In the genomic region with DNA sequence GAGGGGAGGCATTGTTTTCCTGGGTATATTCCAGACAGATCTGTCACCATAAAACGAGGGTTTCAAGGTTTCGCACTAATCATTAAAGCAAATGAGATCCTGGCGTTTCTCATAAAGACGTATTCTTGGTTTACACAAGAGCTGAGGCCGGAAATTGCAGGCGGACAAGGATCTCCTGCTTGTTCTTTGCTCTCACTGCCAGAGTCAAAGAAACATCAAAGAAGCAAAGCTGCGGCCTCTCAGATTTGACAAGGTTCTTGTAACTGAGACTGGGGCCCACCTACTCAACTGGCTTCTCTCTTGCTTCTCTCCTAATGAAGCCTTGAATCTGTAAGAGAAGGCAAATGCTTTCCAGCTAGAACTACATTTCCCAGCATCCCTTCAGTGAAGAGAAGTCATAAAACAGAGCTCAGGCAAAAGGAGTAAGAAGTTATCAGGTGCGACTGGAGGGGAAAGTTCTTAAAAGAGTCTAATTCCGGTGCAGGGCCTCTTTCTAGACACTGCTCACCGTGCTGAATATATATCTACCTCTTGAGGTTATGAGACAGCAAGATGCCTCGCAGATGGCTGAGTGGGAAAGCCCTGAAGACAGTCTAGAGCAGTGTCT, we compare ENCODE assay signal across 31 mouse cellular contexts.
DNase-seq lines count a peak whose midpoint lies in the region; ATAC-seq and TF ChIP-seq lines count a peak whose summit lies in the region.
"Had no signal": no experiment of that assay in that cellular context is flagged by ENCODE, and none has a peak within 500 bp of the region (broad histone marks: within the 10 kb centered on the region; RNA-seq: fewer than 3 reads in every experiment).

No protein-coding gene starts in this region.

- H3K4me2 ChIP-seq in kidney, embryonic 14.5 days (replicated peaks; ENCODE audit: low read depth, low read length) = no peak overlapping the region
- H3K4me2 ChIP-seq in intestine, embryonic 14.5 days (ENCODE audit: low read length) = no peak overlapping the region
- peak overlapping the region; percentile 9; the same call in 1 of the 2 replicates for H3K4me2 ChIP-seq in intestine, postnatal 0 days (replicated peaks; ENCODE audit: low read depth)
- H3K4me2 ChIP-seq: embryonic facial prominence, embryonic 12.5 days; forebrain, embryonic 15.5 days; hindbrain, embryonic 15.5 days; limb, embryonic 12.5 days; liver, embryonic 15.5 days; lung, embryonic 15.5 days; stomach, embryonic 15.5 days had no signal

- H3K9ac ChIP-seq in kidney, embryonic 14.5 days (ENCODE audit: low read depth, low read length) = no peak overlapping the region
- H3K9ac ChIP-seq in intestine, embryonic 14.5 days (ENCODE audit: low read length) = no peak overlapping the region
- no peak overlapping the region for H3K9ac ChIP-seq in intestine, postnatal 0 days (ENCODE audit: low read depth, low read length)
- H3K9ac ChIP-seq: embryonic facial prominence, embryonic 12.5 days; forebrain, embryonic 15.5 days; hindbrain, embryonic 15.5 days; limb, embryonic 12.5 days; liver, embryonic 15.5 days; lung, embryonic 15.5 days; stomach, embryonic 15.5 days had no signal

- H3K27ac ChIP-seq in kidney, embryonic 14.5 days (ENCODE audit: low read depth, low read length) = no peak overlapping the region
- H3K27ac ChIP-seq in intestine, embryonic 14.5 days (ENCODE audit: low read depth) = peak overlapping the region; percentile 54; the same call in 1 of the 2 replicates
- no peak overlapping the region for H3K27ac ChIP-seq in intestine, postnatal 0 days (ENCODE audit: low read depth, low read length)
- H3K27ac ChIP-seq: embryonic facial prominence, embryonic 12.5 days; forebrain, embryonic 10.5 days; forebrain, embryonic 15.5 days; heart, embryonic 10.5 days; hindbrain, embryonic 10.5 days; hindbrain, embryonic 15.5 days; left cerebral cortex, adult 2 months; limb, embryonic 12.5 days; liver, embryonic 15.5 days; lung, embryonic 15.5 days; stomach, embryonic 15.5 days had no signal

- WGBS in kidney, embryonic 14.5 days = 21% methylated on average over 11 of the region's 11 CpGs
- 26% methylated on average over 11 of the region's 11 CpGs for WGBS in intestine, embryonic 14.5 days
- 21% methylated on average over 11 of the region's 11 CpGs for WGBS in intestine, postnatal 0 days

- no peaks in the 10 kb centered on the region for H3K9me3 ChIP-seq in kidney, embryonic 14.5 days (ENCODE audit: control insufficient read depth, low read length)
- no peaks in the 10 kb centered on the region for H3K9me3 ChIP-seq in intestine, embryonic 14.5 days (ENCODE audit: control insufficient read depth, low read length)
- H3K9me3 ChIP-seq in intestine, postnatal 0 days (ENCODE audit: control insufficient read depth) = no peaks in the 10 kb centered on the region
- H3K9me3 ChIP-seq: embryonic facial prominence, embryonic 12.5 days; forebrain, embryonic 10.5 days; forebrain, embryonic 15.5 days; heart, embryonic 10.5 days; hindbrain, embryonic 10.5 days; hindbrain, embryonic 15.5 days; limb, embryonic 12.5 days; liver, embryonic 15.5 days; lung, embryonic 15.5 days; megakaryocyte, embryonic 14.5 days; stomach, embryonic 15.5 days had no signal

- peaks cover 3% of the 10 kb centered on the region; the same call in 1 of the 2 replicates for H3K4me1 ChIP-seq in kidney, embryonic 14.5 days (ENCODE audit: control insufficient read depth, insufficient read depth, low read length)
- peaks cover 5% of the 10 kb centered on the region; the same call in 1 of the 2 replicates for H3K4me1 ChIP-seq in intestine, embryonic 14.5 days (replicated peaks; ENCODE audit: control insufficient read depth, insufficient read depth, low read length)
- no peaks in the 10 kb centered on the region for H3K4me1 ChIP-seq in intestine, postnatal 0 days (replicated peaks; ENCODE audit: control insufficient read depth, insufficient read depth, low read length)
- H3K4me1 ChIP-seq: liver, embryonic 15.5 days; lung, embryonic 15.5 days had no signal

- no peaks in the 10 kb centered on the region for H3K27me3 ChIP-seq in kidney, embryonic 14.5 days (ENCODE audit: control insufficient read depth, insufficient read depth, low read length)
- 0 out of 2 replicates have a peak, but pooled peaks cover 3% of the 10 kb centered on the region for H3K27me3 ChIP-seq in intestine, embryonic 14.5 days (replicated peaks; ENCODE audit: control insufficient read depth, insufficient read depth, low read length)
- peaks cover 3% of the 10 kb centered on the region; the same call in 1 of the 2 replicates for H3K27me3 ChIP-seq in intestine, postnatal 0 days (replicated peaks; ENCODE audit: control insufficient read depth, insufficient read depth, low read length)
- H3K27me3 ChIP-seq: forebrain, embryonic 15.5 days; hindbrain, embryonic 15.5 days; lung, embryonic 15.5 days; stomach, embryonic 15.5 days had no signal

- TF ChIP-seq CTCF in intestine, postnatal 0 days (IDR thresholded peaks at IDR 0.05; ENCODE audit: low read depth) = no peak

- H3K36me3 ChIP-seq in kidney, embryonic 14.5 days (ENCODE audit: control insufficient read depth, insufficient read depth, low read length) = no peaks in the 10 kb centered on the region
- no peaks in the 10 kb centered on the region for H3K36me3 ChIP-seq in intestine, embryonic 14.5 days (ENCODE audit: control insufficient read depth, insufficient read depth, low read length)
- H3K36me3 ChIP-seq in intestine, postnatal 0 days (ENCODE audit: control insufficient read depth, insufficient read depth) = no peaks in the 10 kb centered on the region
- H3K36me3 ChIP-seq: embryonic facial prominence, embryonic 12.5 days; forebrain, embryonic 10.5 days; forebrain, embryonic 15.5 days; heart, embryonic 10.5 days; hindbrain, embryonic 10.5 days; hindbrain, embryonic 15.5 days; limb, embryonic 12.5 days; liver, embryonic 15.5 days; lung, embryonic 15.5 days; stomach, embryonic 15.5 days had no signal

- H3K4me3 ChIP-seq in kidney, embryonic 14.5 days (ENCODE audit: low read length) = no peak overlapping the region
- H3K4me3 ChIP-seq in intestine, embryonic 14.5 days (ENCODE audit: low read depth, low read length) = no peak overlapping the region
- no peak overlapping the region for H3K4me3 ChIP-seq in intestine, postnatal 0 days (ENCODE audit: low read depth, low read length)
- H3K4me3 ChIP-seq: embryonic facial prominence, embryonic 12.5 days; forebrain, embryonic 10.5 days; forebrain, embryonic 15.5 days; heart, embryonic 10.5 days; hindbrain, embryonic 10.5 days; hindbrain, embryonic 15.5 days; left cerebral cortex, adult 2 months; limb, embryonic 12.5 days; liver, embryonic 15.5 days; lung, embryonic 15.5 days; megakaryocyte, embryonic 14.5 days; stomach, embryonic 15.5 days had no signal

- peak; percentile 37 for ATAC-seq in kidney, embryonic 14.5 days (ENCODE audit: low FRiP score, low TSS enrichment)
- no peak for ATAC-seq in intestine, embryonic 14.5 days (replicated peaks; ENCODE audit: low FRiP score, low TSS enrichment, low read depth)
- ATAC-seq in intestine, postnatal 0 days = no peak
- ATAC-seq: forebrain, embryonic 15.5 days; inflammation-experienced regulatory T-cells, adult 6 months had no signal

- DNase-seq in kidney, adult 18-20 months = no peak
- DNase-seq in kidney, postnatal 4 days = peak; percentile 44 to 57
- DNase-seq in kidney, adult 8-10 months = no peak
- peak; percentile 62 for DNase-seq in intestine, embryonic 14.5 days (ENCODE audit: low spot score)
- no peak for DNase-seq in right cerebral cortex, adult 2 months (ENCODE audit: low spot score in 2 of 2)
- DNase-seq: adrenal gland, adult 8-10 months; B cell, adult 2 months; cerebellum, adult 2 months; cerebellum, postnatal 14 days; gastrocnemius, postnatal 25 days; heart, adult 11 months; lung, postnatal 4 days; midbrain, embryonic 14.5 days; retina, postnatal 1 day; right cerebral cortex, postnatal 25 days; thymus, postnatal 14 days had no signal

Comparison
In these comparisons a context has a peak if more than half of its experiments do, and no peak if none do; other contexts are left out.
1. DNase-seq: peak in kidney, postnatal 4 days (2 of 2) and intestine, embryonic 14.5 days (single experiment); none in kidney, adult 18-20 months (single experiment), kidney, adult 8-10 months (0 of 2) and right cerebral cortex, adult 2 months (0 of 2).